Mouse (Mus musculus): ENCODE results near the gene Gm36079.
"Not testable (repeated sequence)": the region's sequence is repeated elsewhere in the genome, so short reads cannot be mapped to it uniquely, and the experiment has no call there.

DNA sequence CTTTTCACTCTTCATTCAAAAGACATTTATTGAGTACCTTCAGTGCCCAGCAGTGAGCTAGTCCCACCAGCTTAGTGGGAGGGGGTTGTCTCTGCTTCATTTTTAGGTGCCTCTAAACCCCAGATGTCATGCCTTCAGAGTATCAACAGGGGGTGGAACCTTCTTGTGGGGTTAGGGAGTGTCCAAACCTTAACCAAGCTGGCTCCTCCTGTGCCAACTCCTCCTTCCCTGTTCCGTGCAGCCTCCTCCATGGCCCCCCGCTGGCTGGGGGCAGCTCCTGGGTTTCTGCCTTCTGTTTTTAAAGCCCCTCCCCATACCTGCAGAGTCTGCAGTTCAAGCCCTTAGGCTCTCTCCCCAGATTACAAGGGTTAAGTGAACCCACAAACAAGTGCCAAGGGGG lies 21.4 kb upstream of the Gm36079 start:
- not testable (repeated sequence) for TF ChIP-seq MAX (IDR thresholded peaks at IDR 0.05; ENCODE audit: low read length); JUND (IDR thresholded peaks at IDR 0.05; ENCODE audit: low read depth, low read length); POLR2A (IDR thresholded peaks at IDR 0.05; ENCODE audit: control insufficient read depth in 1 of 2, insufficient read depth in 1 of 2, low read depth in 1 of 2, low read length in 2 of 2, poor library complexity in 1 of 2); NELFE (IDR thresholded peaks at IDR 0.05; ENCODE audit: low read depth, low read length)

Measured in MEL (cell line).